Mouse (Mus musculus) hindbrain, embryonic 16.5 days (tissue): ENCODE results near the gene Drc7. TPM values are rescaled to one million over a fixed set of nuclear protein-coding genes. Genes with fewer than 3 reads are reported as not detected.

Experiments used
- ATAC-seq: fragments of 200-750 bp; cut with Nextera tagmentation; 2 replicates; pipeline ENCODE4 v1.8.0; 2017; ENCODE audit warnings: moderate TSS enrichment, moderate library complexity
- H3K27ac ChIP-seq: fragments of 300-500 bp; sonication (generic); 2 replicates; pipeline ENCODE4 v1.5.1; 2014; ENCODE audit warnings: low read depth, mild to moderate bottlenecking, control low read depth, low read length, moderate library complexity
- H3K27me3 ChIP-seq: fragments of 300-500 bp; sonication (generic); replicated peaks from 2 replicates; pipeline ENCODE4 v1.6.1; 2014; ENCODE audit warnings: low read length; ENCODE audit not compliant: control insufficient read depth, insufficient read depth
- H3K36me3 ChIP-seq: fragments of 300-500 bp; sonication (generic); 2 replicates; pipeline ENCODE4 v1.6.1; 2014; ENCODE audit warnings: mild to moderate bottlenecking, low read length, moderate library complexity, mixed read lengths; ENCODE audit not compliant: control insufficient read depth, insufficient read depth
- H3K4me1 ChIP-seq: fragments of 300-500 bp; sonication (generic); 2 replicates; pipeline ENCODE4 v1.6.1; 2014; ENCODE audit warnings: low read depth, low read length; ENCODE audit not compliant: control insufficient read depth, insufficient read depth
- H3K4me2 ChIP-seq: fragments of 300-500 bp; sonication (generic); 2 replicates; pipeline ENCODE4 v1.6.1; 2014; ENCODE audit warnings: mild to moderate bottlenecking, low read length, control low read depth, moderate library complexity
- H3K4me3 ChIP-seq: fragments of 300-500 bp; sonication (generic); 2 replicates; pipeline ENCODE4 v1.5.1; 2014; ENCODE audit warnings: mild to moderate bottlenecking, low read length, control low read depth, moderate library complexity
- H3K9ac ChIP-seq: fragments of 300-500 bp; sonication (generic); 2 replicates; pipeline ENCODE4 v1.6.1; 2014; ENCODE audit warnings: low read depth, mild to moderate bottlenecking, control low read depth, low read length, moderate library complexity
- H3K9me3 ChIP-seq: fragments of 300-500 bp; sonication (generic); 2 replicates; pipeline ENCODE4 v1.6.1; 2014; ENCODE audit warnings: mild to moderate bottlenecking, low read length, moderate library complexity; ENCODE audit not compliant: control insufficient read depth
- WGBS: fragments of 180-500 bp; shearing (Covaris S2); extraction: QIAGEN DNeasy Blood & Tissue Kit; methylation state at CpG from one replicate; pipeline ENCODE4 v1.1.7; 2014; 5-methylcytosine and 5-hydroxymethylcytosine counted together
- polyA plus RNA-seq: library from polyadenylated mRNA; unstranded; fragments of >200 nt; fragmentation: Nextera tagmentation; extraction: Ambion mirVana; gene quantifications from 2 replicates; pipeline ENCODE4 v1.2.1, GENCODE M21; 2015

Drc7 gene
- polyA plus RNA-seq, 1 experiment from 2014 or later = 3.2 TPM

DNA sequence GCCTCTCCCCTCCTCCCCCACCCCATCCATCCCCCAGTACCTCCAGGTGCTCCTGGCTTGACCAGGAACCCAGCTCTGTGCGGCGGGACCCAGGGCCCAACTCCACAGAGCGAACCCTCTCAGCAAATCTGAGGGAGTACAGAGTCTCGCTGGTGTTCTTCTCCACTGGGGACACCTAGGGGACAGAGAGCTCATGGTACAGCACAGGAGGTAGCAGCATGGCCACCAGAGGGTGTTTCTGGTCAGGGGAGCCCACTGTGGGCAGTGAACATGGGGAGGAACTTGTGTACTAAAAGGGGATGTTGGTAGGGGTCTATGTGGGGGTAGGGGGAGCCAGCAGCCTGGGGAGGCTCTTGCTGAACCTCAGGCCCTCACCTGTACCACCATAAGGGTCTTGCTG, 47.1 kb downstream of the Drc7 start:
- 80% methylated on average over 4 of the region's 4 CpGs for WGBS
- Histone ChIP-seq H3K4me2 (no peak overlapping the region), H3K4me3 (no peak overlapping the region), H3K27me3 (no peaks in the 10 kb centered on the region), H3K9me3 (no peaks in the 10 kb centered on the region), H3K27ac (no peak overlapping the region), H3K36me3 (peaks cover 35% of the 10 kb centered on the region), H3K4me1 (no peaks in the 10 kb centered on the region), H3K9ac (no peak overlapping the region)
- no peak for ATAC-seq

GRCm38 (mm10) chr8:95107306-95107705, 52.4 kb downstream of the Drc7 start:
- no peak overlapping the region for H3K4me2 ChIP-seq
- WGBS = 90% methylated on average over 13 of the region's 13 CpGs
- H3K4me3 ChIP-seq = no peak overlapping the region
- H3K4me1 ChIP-seq = no peaks in the 10 kb centered on the region
- peaks cover 19% of the 10 kb centered on the region for H3K36me3 ChIP-seq
- no peak overlapping the region for H3K27ac ChIP-seq
- H3K9me3 ChIP-seq = no peaks in the 10 kb centered on the region
- no peak for ATAC-seq
- H3K27me3 ChIP-seq = no peaks in the 10 kb centered on the region
- H3K9ac ChIP-seq = no peak overlapping the region

DNA sequence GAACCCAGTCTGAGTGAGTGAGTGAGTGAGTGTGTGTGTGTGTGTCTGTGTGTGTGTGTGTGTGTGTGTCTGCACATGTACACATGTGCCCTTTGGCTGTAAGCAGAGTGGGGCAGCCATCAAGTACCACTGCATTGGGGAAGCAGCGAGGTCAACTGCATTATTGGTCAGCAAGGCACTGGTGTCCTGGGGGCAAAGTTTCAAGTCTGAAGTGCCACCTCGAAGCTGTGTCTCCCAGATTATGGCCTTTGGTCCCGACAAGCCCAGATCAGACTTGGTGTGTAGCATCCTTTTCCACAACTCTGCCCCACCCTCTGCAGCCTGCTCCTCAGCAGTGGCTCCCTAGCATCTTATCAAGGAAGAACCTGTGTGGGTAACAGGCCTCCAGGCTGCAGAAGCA, 57.7 kb downstream of the Drc7 start:
- no peak for ATAC-seq
- Histone ChIP-seq H3K4me3 (no peak overlapping the region), H3K9me3 (no peaks in the 10 kb centered on the region), H3K4me2 (no peak overlapping the region), H3K9ac (no peak overlapping the region), H3K27ac (no peak overlapping the region), H3K4me1 (no peaks in the 10 kb centered on the region), H3K27me3 (no peaks in the 10 kb centered on the region), H3K36me3 (peaks cover 12% of the 10 kb centered on the region)
- WGBS = 82% methylated on average over 3 of the region's 3 CpGs

GRCm38 (mm10) chr8:95113108-95113507, 58.2 kb downstream of the Drc7 start:
- H3K27ac ChIP-seq = no peak overlapping the region
- no peaks in the 10 kb centered on the region for H3K9me3 ChIP-seq
- no peaks in the 10 kb centered on the region for H3K4me1 ChIP-seq
- ATAC-seq = peak; percentile 20; the same call in 1 of the 2 replicates
- H3K27me3 ChIP-seq = no peaks in the 10 kb centered on the region
- H3K9ac ChIP-seq = no peak overlapping the region
- WGBS = 80% methylated on average over 4 of the region's 4 CpGs
- peaks cover 9% of the 10 kb centered on the region for H3K36me3 ChIP-seq
- H3K4me3 ChIP-seq = no peak overlapping the region
- no peak overlapping the region for H3K4me2 ChIP-seq

DNA sequence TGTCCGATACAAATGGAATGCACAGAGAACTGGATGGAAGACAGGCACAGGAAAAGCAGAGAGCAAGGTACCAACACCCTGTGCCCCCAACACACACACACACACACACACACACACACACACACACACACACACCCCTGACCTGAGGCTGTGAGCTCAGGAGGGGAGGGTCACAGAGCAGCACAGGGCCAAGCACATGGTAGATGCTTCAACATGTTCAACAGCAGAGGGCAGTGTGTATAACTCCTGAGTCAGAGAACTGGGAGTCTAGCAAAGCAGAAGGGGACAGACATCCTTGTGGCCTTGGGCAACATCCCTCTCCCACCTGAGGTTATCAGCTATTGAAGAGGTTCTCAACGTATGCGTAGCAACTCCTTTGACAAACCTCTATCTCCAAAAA, 58.8 kb downstream of the Drc7 start:
- H3K27ac ChIP-seq = no peak overlapping the region
- no peak overlapping the region for H3K9ac ChIP-seq
- H3K27me3 ChIP-seq = no peaks in the 10 kb centered on the region
- peaks cover 5% of the 10 kb centered on the region for H3K36me3 ChIP-seq
- H3K4me3 ChIP-seq = no peak overlapping the region
- no peaks in the 10 kb centered on the region for H3K9me3 ChIP-seq
- H3K4me2 ChIP-seq = no peak overlapping the region
- 76% methylated on average over 3 of the region's 3 CpGs for WGBS
- ATAC-seq = peak; percentile 79
- no peaks in the 10 kb centered on the region for H3K4me1 ChIP-seq

- WGBS = 91% methylated on average over 5 of the region's 5 CpGs
- Histone ChIP-seq H3K27me3 (no peaks in the 10 kb centered on the region), H3K4me1 (no peaks in the 10 kb centered on the region), H3K9me3 (no peaks in the 10 kb centered on the region), H3K4me3 (no peak overlapping the region), H3K4me2 (no peak overlapping the region), H3K27ac (no peak overlapping the region), H3K36me3 (peaks cover 3% of the 10 kb centered on the region), H3K9ac (no peak overlapping the region)
- ATAC-seq = no peak
These were observed 68.6 kb downstream of the Drc7 start for GRCm38 (mm10) chr8:95123455-95123854.

DNA sequence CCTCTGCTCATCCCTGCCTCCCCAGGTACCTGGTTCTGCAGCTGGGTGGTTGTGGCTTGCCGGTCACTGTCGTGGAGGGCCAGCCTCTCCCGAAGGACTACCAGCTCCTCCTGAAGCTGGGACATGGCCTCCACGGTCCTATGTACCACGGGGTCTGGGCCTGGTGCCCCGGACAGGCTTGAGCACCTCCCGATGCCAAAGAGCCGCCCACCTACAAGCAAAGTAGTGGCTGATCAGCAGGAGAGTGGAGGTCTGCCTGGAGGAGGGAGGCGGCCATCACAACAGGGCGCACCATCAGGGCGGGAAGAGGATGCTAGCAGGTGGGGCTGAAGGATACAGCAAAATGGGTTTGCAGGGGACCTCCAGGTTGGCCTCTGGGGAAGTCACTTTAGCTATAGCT, 71.6 kb downstream of the Drc7 start:
- Histone ChIP-seq H3K4me3 (no peak overlapping the region), H3K9me3 (no peaks in the 10 kb centered on the region), H3K9ac (no peak overlapping the region), H3K4me1 (no peaks in the 10 kb centered on the region), H3K4me2 (no peak overlapping the region), H3K27ac (no peak overlapping the region), H3K36me3 (peaks cover 4% of the 10 kb centered on the region), H3K27me3 (no peaks in the 10 kb centered on the region)
- WGBS = 88% methylated on average over 11 of the region's 11 CpGs
- no peak for ATAC-seq

GRCm38 (mm10) chr8:95127658-95128057, 72.8 kb downstream of the Drc7 start:
- Histone ChIP-seq H3K4me1 (no peaks in the 10 kb centered on the region), H3K4me3 (no peak overlapping the region), H3K27me3 (no peaks in the 10 kb centered on the region), H3K9me3 (no peaks in the 10 kb centered on the region), H3K4me2 (no peak overlapping the region), H3K9ac (no peak overlapping the region), H3K27ac (no peak overlapping the region), H3K36me3 (peaks cover 11% of the 10 kb centered on the region)
- WGBS = 57% methylated on average over 9 of the region's 9 CpGs
- 0 out of 2 replicates have a peak, but pooled peaks have one; percentile 20 for ATAC-seq
